Mouse (Mus musculus) MEL (cell line): ENCODE data around the gene Ostm1. TPM values are rescaled to one million over a fixed set of nuclear protein-coding genes. Genes with fewer than 3 reads are reported as not detected.

Experiments used
- DNase-seq: peaks from one replicate; pipeline ENCODE4 v3.0.0; 2011; ENCODE audit warnings: low read depth, low spot score
- H3K27ac ChIP-seq: 2 replicates; pipeline ENCODE4 v1.5.1; 2012; ENCODE audit warnings: low read depth, mild to moderate bottlenecking, control low read depth, low read length, moderate library complexity; ENCODE audit not compliant: control insufficient read depth
- H3K27me3 ChIP-seq, 2 experiments: fragments of 150-350 bp in 1 of 2; sonication (generic) in 1 of 2; 2 replicates each; pipeline ENCODE4 v1.6.1; 2012; ENCODE audit warnings: low read length in 2 of 2, mild to moderate bottlenecking in 2 of 2, improper control_type of control experiment in 1 of 2, moderate library complexity in 1 of 2; ENCODE audit not compliant: insufficient read depth in 2 of 2, control insufficient read depth in 1 of 2
- H3K36me3 ChIP-seq, 2 experiments: 2 replicates each; pipeline ENCODE4 v1.6.1; 2012 to 2014; ENCODE audit warnings: low read length in 2 of 2, improper control_type of control experiment in 1 of 2, inconsistent platforms in 1 of 2, mild to moderate bottlenecking in 1 of 2; ENCODE audit not compliant: insufficient read depth in 2 of 2, control insufficient read depth in 1 of 2
- H3K4me1 ChIP-seq, 2 experiments: fragments of 150-350 bp in 1 of 2; sonication (generic) in 1 of 2; 2 replicates each; pipeline ENCODE4 v1.6.1; 2012; ENCODE audit warnings: low read length in 2 of 2, improper control_type of control experiment in 1 of 2, mild to moderate bottlenecking in 1 of 2; ENCODE audit not compliant: insufficient read depth in 2 of 2, control insufficient read depth in 1 of 2
- H3K4me3 ChIP-seq, 2 experiments: fragments of 150-350 bp in 1 of 2; sonication (generic) in 1 of 2; 2 replicates each; pipeline ENCODE4 v1.5.1; 2012; ENCODE audit warnings: low read depth in 2 of 2, low read length in 2 of 2, mild to moderate bottlenecking in 2 of 2, moderate library complexity in 2 of 2, control low read depth in 1 of 2, improper control_type of control experiment in 1 of 2; ENCODE audit not compliant: control insufficient read depth in 1 of 2, insufficient read depth in 1 of 2
- H3K79me2 ChIP-seq: 2 replicates; pipeline ENCODE4 v1.6.1; 2012; ENCODE audit warnings: mild to moderate bottlenecking, low read length, moderate library complexity; ENCODE audit not compliant: control insufficient read depth, poor library complexity, insufficient read depth
- H3K9ac ChIP-seq: 2 replicates; pipeline ENCODE4 v1.6.1; 2012; ENCODE audit warnings: low read depth, mild to moderate bottlenecking, control low read depth, low read length, moderate library complexity; ENCODE audit not compliant: control insufficient read depth, poor library complexity, severe bottlenecking
- H3K9me3 ChIP-seq: fragments of 150-350 bp; sonication (generic); replicated peaks from 2 replicates; pipeline ENCODE4 v1.6.1; 2012; ENCODE audit warnings: mild to moderate bottlenecking, low read length, improper control_type of control experiment, moderate library complexity; ENCODE audit not compliant: insufficient read depth
- BHLHE40 ChIP-seq: IDR thresholded peaks from 2 replicates; pipeline ENCODE4 v1.6.1; 2012; ENCODE audit warnings: low read depth, mild to moderate bottlenecking, inconsistent platforms, low read length, improper control_type of control experiment, borderline replicate concordance
- CHD2 ChIP-seq: IDR thresholded peaks from 2 replicates; pipeline ENCODE4 v1.6.1; 2011; ENCODE audit warnings: low read length, improper control_type of control experiment
- CTCF ChIP-seq, 3 experiments: IDR thresholded peaks in 2 of 3; conservative IDR thresholded peaks in 1 of 3; 2 replicates each; pipeline ENCODE4 v1.5.1; 2011 to 2012; ENCODE audit warnings: low read length in 3 of 3, low read depth in 2 of 3, mild to moderate bottlenecking in 2 of 3, improper control_type of control experiment in 1 of 3, inconsistent platforms in 1 of 3, mixed read lengths in 1 of 3, moderate library complexity in 1 of 3; ENCODE audit not compliant: control insufficient read depth in 1 of 3, insufficient read depth in 1 of 3, poor library complexity in 1 of 3, severe bottlenecking in 1 of 3
- ELF1 ChIP-seq: IDR thresholded peaks from 2 replicates; pipeline ENCODE4 v1.6.1; 2014; ENCODE audit warnings: low read depth, mild to moderate bottlenecking, inconsistent platforms, low read length, improper control_type of control experiment, moderate library complexity
- EP300 ChIP-seq, 2 experiments: IDR thresholded peaks; 2 replicates each; pipeline ENCODE4 v1.6.1; 2011; ENCODE audit warnings: improper control_type of control experiment in 2 of 2, low read length in 2 of 2, low read depth in 1 of 2, mild to moderate bottlenecking in 1 of 2
- GATA1 ChIP-seq: IDR thresholded peaks from 2 replicates; pipeline ENCODE4 v1.6.1; 2011; ENCODE audit warnings: low read depth, low read length, improper control_type of control experiment
- MYC ChIP-seq: IDR thresholded peaks from 2 replicates; pipeline ENCODE4 v1.6.1; 2011; ENCODE audit warnings: low read depth, mild to moderate bottlenecking, low read length, improper control_type of control experiment, moderate library complexity
- POLR2A ChIP-seq, 2 experiments: IDR thresholded peaks; 2 replicates each; pipeline ENCODE4 v1.6.1; 2011 to 2012; ENCODE audit warnings: low read length in 2 of 2, mild to moderate bottlenecking in 2 of 2, control low read depth in 1 of 2, improper control_type of control experiment in 1 of 2, low read depth in 1 of 2, moderate library complexity in 1 of 2; ENCODE audit not compliant: control insufficient read depth in 1 of 2, insufficient read depth in 1 of 2, poor library complexity in 1 of 2
- POLR2AphosphoS2 ChIP-seq: IDR thresholded peaks from 2 replicates; pipeline ENCODE4 v1.6.1; 2011; ENCODE audit warnings: low read length, improper control_type of control experiment
- POLR2AphosphoS5 ChIP-seq: IDR thresholded peaks from 2 replicates; pipeline ENCODE4 v1.6.1; 2012; ENCODE audit warnings: low read depth, borderline replicate concordance, mild to moderate bottlenecking, inconsistent platforms, low read length, moderate library complexity, mixed read lengths
- SIN3A ChIP-seq: IDR thresholded peaks from 2 replicates; pipeline ENCODE4 v1.6.1; 2012; ENCODE audit warnings: low read length, improper control_type of control experiment, inconsistent platforms
- SMC3 ChIP-seq: IDR thresholded peaks from 2 replicates; pipeline ENCODE4 v1.6.1; 2011; ENCODE audit warnings: low read depth, low read length, improper control_type of control experiment
- TCF12 ChIP-seq: IDR thresholded peaks from 2 replicates; pipeline ENCODE4 v1.6.1; 2014; ENCODE audit warnings: low read depth, mild to moderate bottlenecking, inconsistent platforms, low read length, improper control_type of control experiment, moderate library complexity
- UBTF ChIP-seq: IDR thresholded peaks from 2 replicates; pipeline ENCODE4 v1.6.1; 2012; ENCODE audit warnings: low read depth, mild to moderate bottlenecking, inconsistent platforms, low read length, improper control_type of control experiment, moderate library complexity, borderline replicate concordance; ENCODE audit not compliant: insufficient read depth
- ZC3H11A ChIP-seq: IDR thresholded peaks from 2 replicates; pipeline ENCODE4 v1.6.1; 2012; ENCODE audit warnings: low read depth, mild to moderate bottlenecking, inconsistent platforms, low read length, improper control_type of control experiment
- polyA plus RNA-seq, 2 experiments: library from polyadenylated mRNA; stranded (reverse) in 1 of 2; unstranded in 1 of 2; fragments of >175 nt in 1 of 2; fragments of >200 nt in 1 of 2; gene quantifications; 2 replicates each; pipeline versions ENCODE4 v1.2.1 to v1.2.4; 2012; ENCODE audit warnings: low replicate concordance in 2 of 2, low read depth in 1 of 2; ENCODE audit not compliant: insufficient read length in 2 of 2, insufficient read depth in 1 of 2, missing spikeins in 1 of 2
- total RNA-seq: library from RNA; depleted of rRNA; stranded (reverse); fragments of 300-350 nt; gene quantifications from 2 replicates; pipeline ENCODE4 v1.2.3, GENCODE M21; 2012

Ostm1 gene
- total and polyA plus RNA-seq, 3 experiments, result 13.9 to 17.5 TPM; not detected in 1

- TF ChIP-seq POLR2AphosphoS5 (no peak), POLR2A (IDR thresholded peaks at IDR 0.05; ENCODE audit: control insufficient read depth in 1 of 2, insufficient read depth in 1 of 2, low read depth in 1 of 2, low read length in 2 of 2, poor library complexity in 1 of 2) (no peak), TCF12 (no peak), POLR2AphosphoS2 (no peak), CTCF (IDR thresholded peaks at IDR 0.05 in 2 of 3, conservative IDR thresholded peaks at IDR 0.05 in 1 of 3; ENCODE audit: control insufficient read depth in 1 of 3, insufficient read depth in 1 of 3, low read depth in 2 of 3, low read length in 3 of 3, poor library complexity in 1 of 3, severe bottlenecking in 1 of 3) (no peak), BHLHE40 (no peak), CHD2 (no peak), UBTF (no peak), ELF1 (no peak), SMC3 (no peak), GATA1 (no peak), EP300 (IDR thresholded peaks at IDR 0.05; ENCODE audit: low read depth in 1 of 2, low read length in 2 of 2) (no peak), MYC (no peak)
- TF ChIP-seq, all 39 proteins: peak for 0
Measured at GRCm38 (mm10) chr10:42634122-42634720, 50.6 kb downstream of the Ostm1 start.

GRCm38 (mm10) chr10:42635046-42635445 is 51.4 kb downstream of the Ostm1 start:
- DNase-seq, result no peak
- H3K9me3 ChIP-seq, result no peaks in the 10 kb centered on the region
- no peak for TF ChIP-seq ZC3H11A
- TF ChIP-seq SIN3A, result no peak
- no peak for TF ChIP-seq UBTF
- no peak for TF ChIP-seq ELF1
- TF ChIP-seq, all 39 proteins: peak for 0
- Histone ChIP-seq H3K4me3 (no peak overlapping the region), H3K4me1 (peaks cover 0 to 2% of the 10 kb centered on the region in 2 experiments; a peak in 1 of 4 replicates), H3K9ac (no peak overlapping the region), H3K27me3 (no peaks in the 10 kb centered on the region; a peak in 1 of 4 replicates), H3K27ac (no peak overlapping the region), H3K36me3 (no peaks in the 10 kb centered on the region), H3K79me2 (no peaks in the 10 kb centered on the region)

More at GRCm38 (mm10) chr10:42634122-42634720, 50.6 kb downstream of the Ostm1 start:
- H3K4me3 ChIP-seq, result no peak overlapping the region
- peaks cover 0 to 2% of the 10 kb centered on the region in 2 experiments; a peak in 1 of 4 replicates for H3K4me1 ChIP-seq
- no peaks in the 10 kb centered on the region for H3K9me3 ChIP-seq
- H3K27me3 ChIP-seq, result no peaks in the 10 kb centered on the region; a peak in 1 of 4 replicates
- no peak overlapping the region for H3K9ac ChIP-seq
- H3K27ac ChIP-seq, result no peak overlapping the region
- H3K36me3 ChIP-seq, result no peaks in the 10 kb centered on the region
- DNase-seq, result no peak
- H3K79me2 ChIP-seq, result no peaks in the 10 kb centered on the region
